ENCODE assay signal across 8 mouse cellular contexts in the genomic region with DNA sequence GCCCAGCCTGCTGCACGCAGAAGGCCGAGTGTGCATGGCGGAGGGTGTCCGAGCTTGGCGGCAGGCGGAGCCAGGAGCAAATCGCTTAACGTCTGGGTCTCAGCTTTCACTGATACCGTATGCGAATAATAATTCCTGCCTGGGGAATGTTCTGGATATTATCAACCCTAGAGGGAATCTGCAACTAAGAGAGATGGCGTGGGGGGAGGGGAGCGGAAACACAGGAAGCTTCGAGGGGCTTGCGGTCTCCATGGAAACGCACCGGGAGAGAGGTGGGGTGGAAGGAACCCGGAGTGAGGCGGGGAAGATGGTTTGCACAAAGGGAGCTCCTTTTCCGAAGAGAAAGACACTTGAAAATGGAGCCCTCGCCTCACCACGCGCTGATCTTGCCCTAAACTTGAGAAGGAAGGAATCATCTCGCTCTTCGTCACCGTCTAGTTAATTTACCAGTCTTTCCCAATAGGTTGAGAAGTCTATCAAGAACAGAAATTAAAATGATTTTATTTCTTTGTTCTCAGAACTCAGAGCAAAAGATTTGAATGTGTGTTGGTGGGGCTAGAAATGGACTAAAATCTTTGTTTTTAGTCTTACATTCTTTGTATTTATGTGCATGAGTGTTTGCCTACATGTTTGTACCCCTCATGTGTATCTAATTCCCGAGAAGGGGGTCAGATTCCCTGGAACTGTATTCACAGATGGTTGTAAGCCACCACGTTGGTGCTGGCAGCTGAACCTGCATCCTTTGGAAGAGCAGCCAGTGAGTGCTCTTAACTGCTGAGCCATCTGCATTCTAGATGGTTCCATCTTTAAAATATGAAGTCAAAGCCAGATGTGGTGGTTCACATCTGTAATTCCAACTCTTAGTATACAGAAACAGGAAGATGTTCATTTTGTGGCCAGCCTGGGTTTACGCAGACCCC. TPM values are rescaled to one million over a fixed set of nuclear protein-coding genes. Genes with fewer than 3 reads are reported as not detected.
DNase-seq lines count a peak whose midpoint lies in the region; ATAC-seq lines count a peak whose summit lies in the region.

No protein-coding gene starts in this region.

- peak overlapping the region; percentile 42 for H3K4me2 ChIP-seq in forebrain, embryonic 15.5 days (replicated peaks)
- peak overlapping the region; percentile 35 for H3K4me2 ChIP-seq in hindbrain, embryonic 12.5 days (replicated peaks)
- H3K4me2 ChIP-seq in midbrain, embryonic 12.5 days (replicated peaks) = peak overlapping the region; percentile 21; the same call in 1 of the 2 replicates

- no peaks in the 10 kb centered on the region for H3K36me3 ChIP-seq in forebrain, embryonic 15.5 days
- H3K36me3 ChIP-seq in hindbrain, embryonic 12.5 days = no peaks in the 10 kb centered on the region
- H3K36me3 ChIP-seq in limb, embryonic 10.5 days = no peaks in the 10 kb centered on the region
- H3K36me3 ChIP-seq in midbrain, embryonic 12.5 days = no peaks in the 10 kb centered on the region

- H3K27me3 ChIP-seq in forebrain, embryonic 15.5 days = no peaks in the 10 kb centered on the region
- no peaks in the 10 kb centered on the region for H3K27me3 ChIP-seq in hindbrain, embryonic 12.5 days
- no peaks in the 10 kb centered on the region for H3K27me3 ChIP-seq in limb, embryonic 10.5 days (ENCODE audit: low read depth, poor library complexity, severe bottlenecking)
- no peaks in the 10 kb centered on the region; the same call in 1 of the 2 replicates for H3K27me3 ChIP-seq in midbrain, embryonic 12.5 days

- peak; percentile 90 for ATAC-seq in forebrain, embryonic 15.5 days (replicated peaks)
- peak; percentile 88 for ATAC-seq in hindbrain, embryonic 12.5 days (ENCODE audit: low FRiP score)
- peak; percentile 83 for ATAC-seq in midbrain, embryonic 12.5 days (ENCODE audit: low FRiP score, low read depth)

- DNase-seq in urinary bladder, postnatal 14 days (ENCODE audit: low spot score) = peak; percentile 24
- DNase-seq in urinary bladder, adult 18-20 months (ENCODE audit: low spot score in 2 of 2) = no peak
- DNase-seq in limb, embryonic 10.5 days (ENCODE audit: low spot score) = peak; percentile 93
- DNase-seq in telencephalon, adult 2 months (ENCODE audit: low read depth, low spot score) = peak; percentile 36
- no peak for DNase-seq in gastrocnemius, adult 8-10 months (ENCODE audit: low spot score in 2 of 2)

- H3K4me1 ChIP-seq in forebrain, embryonic 15.5 days = peaks cover 55% of the 10 kb centered on the region
- peaks cover 62% of the 10 kb centered on the region for H3K4me1 ChIP-seq in hindbrain, embryonic 12.5 days
- H3K4me1 ChIP-seq in limb, embryonic 10.5 days = peaks cover 91% of the 10 kb centered on the region
- peaks cover 58% of the 10 kb centered on the region for H3K4me1 ChIP-seq in midbrain, embryonic 12.5 days

- WGBS in forebrain, embryonic 15.5 days = 5% methylated on average over 28 of the region's 28 CpGs
- 6% methylated on average over 28 of the region's 28 CpGs for WGBS in hindbrain, embryonic 12.5 days
- WGBS in limb, embryonic 10.5 days = 7% methylated on average over 28 of the region's 28 CpGs
- 5% methylated on average over 28 of the region's 28 CpGs for WGBS in midbrain, embryonic 12.5 days

- H3K9ac ChIP-seq in forebrain, embryonic 15.5 days (replicated peaks) = peak overlapping the region; percentile 46
- H3K9ac ChIP-seq in hindbrain, embryonic 12.5 days = peak overlapping the region; percentile 27; the same call in 1 of the 2 replicates
- H3K9ac ChIP-seq in midbrain, embryonic 12.5 days (replicated peaks) = 0 out of 2 replicates have a peak overlapping the region, but pooled peaks have one; percentile 8

- H3K9me3 ChIP-seq in forebrain, embryonic 15.5 days = no peaks in the 10 kb centered on the region
- H3K9me3 ChIP-seq in hindbrain, embryonic 12.5 days (replicated peaks) = no peaks in the 10 kb centered on the region
- H3K9me3 ChIP-seq in limb, embryonic 10.5 days (replicated peaks) = no peaks in the 10 kb centered on the region
- no peaks in the 10 kb centered on the region for H3K9me3 ChIP-seq in midbrain, embryonic 12.5 days

- peak overlapping the region; percentile 27 for H3K4me3 ChIP-seq in forebrain, embryonic 15.5 days
- no peak overlapping the region for H3K4me3 ChIP-seq in hindbrain, embryonic 12.5 days
- H3K4me3 ChIP-seq in limb, embryonic 10.5 days = peak overlapping the region; percentile 23
- H3K4me3 ChIP-seq in midbrain, embryonic 12.5 days = peak overlapping the region; percentile 4; the same call in 1 of the 2 replicates

- H3K27ac ChIP-seq in forebrain, embryonic 15.5 days (replicated peaks) = peak overlapping the region; percentile 98
- H3K27ac ChIP-seq in hindbrain, embryonic 12.5 days = peak overlapping the region; percentile 96
- peak overlapping the region; percentile 91 for H3K27ac ChIP-seq in limb, embryonic 10.5 days
- peak overlapping the region; percentile 95 for H3K27ac ChIP-seq in midbrain, embryonic 12.5 days (replicated peaks)

RNA-seq across cellular contexts. Expression of a gene that starts 22.8 kb away (rescaled TPM):
- 0.79 and 1.7 TPM in 2 replicates for polyA plus RNA-seq in forebrain, embryonic 15.5 days (2015; fragmentation: Nextera tagmentation; extraction: Ambion mirVana)
- 3.5 and 5.2 TPM in 2 replicates for polyA plus RNA-seq in hindbrain, embryonic 12.5 days (2016; fragmentation: Nextera tagmentation; extraction: Ambion mirVana)
- 1.5 and 5.6 TPM in 2 replicates for polyA plus RNA-seq in limb, embryonic 10.5 days (2016; fragmentation: Nextera tagmentation; extraction: Ambion mirVana)
- 1.7 and 2.0 TPM in 2 replicates for polyA plus RNA-seq in midbrain, embryonic 12.5 days (2016; fragmentation: Nextera tagmentation; extraction: Ambion mirVana)
- not detected for total RNA-seq in gastrocnemius, adult 8-10 months (2022)

RNA-seq across cellular contexts. Expression of a gene that starts 32.5 kb away (rescaled TPM):
- polyA plus RNA-seq in forebrain, embryonic 15.5 days (2015; fragmentation: Nextera tagmentation; extraction: Ambion mirVana) = 47.1 and 48.9 TPM in 2 replicates
- polyA plus RNA-seq in hindbrain, embryonic 12.5 days (2016; fragmentation: Nextera tagmentation; extraction: Ambion mirVana) = 46.6 and 56.9 TPM in 2 replicates
- 68.2 and 71.3 TPM in 2 replicates for polyA plus RNA-seq in limb, embryonic 10.5 days (2016; fragmentation: Nextera tagmentation; extraction: Ambion mirVana)
- 50.4 and 57.5 TPM in 2 replicates for polyA plus RNA-seq in midbrain, embryonic 12.5 days (2016; fragmentation: Nextera tagmentation; extraction: Ambion mirVana)
- 10 to 100 TPM; 26.4 to 40.8 (median 33.7) TPM for total RNA-seq in gastrocnemius, adult 8-10 months (2022)

RNA-seq across cellular contexts. Expression of a gene that starts 46.4 kb away (rescaled TPM):
- polyA plus RNA-seq in forebrain, embryonic 15.5 days (2015; fragmentation: Nextera tagmentation; extraction: Ambion mirVana) = 25.3 and 28.2 TPM in 2 replicates
- 58.2 and 59.8 TPM in 2 replicates for polyA plus RNA-seq in hindbrain, embryonic 12.5 days (2016; fragmentation: Nextera tagmentation; extraction: Ambion mirVana)
- polyA plus RNA-seq in limb, embryonic 10.5 days (2016; fragmentation: Nextera tagmentation; extraction: Ambion mirVana) = 40.6 and 44.3 TPM in 2 replicates
- 39.3 and 54.2 TPM in 2 replicates for polyA plus RNA-seq in midbrain, embryonic 12.5 days (2016; fragmentation: Nextera tagmentation; extraction: Ambion mirVana)
- total RNA-seq in gastrocnemius, adult 8-10 months (2022) = 10 to 100 TPM in 1 of 4 experiments, 1 to 10 TPM in 3; 5.0 to 11.8 (median 5.7) TPM

RNA-seq across cellular contexts. Expression of a gene that starts 59.5 kb away (rescaled TPM):
- 31.0 and 32.8 TPM in 2 replicates for polyA plus RNA-seq in forebrain, embryonic 15.5 days (2015; fragmentation: Nextera tagmentation; extraction: Ambion mirVana)
- polyA plus RNA-seq in hindbrain, embryonic 12.5 days (2016; fragmentation: Nextera tagmentation; extraction: Ambion mirVana) = 31.9 and 32.2 TPM in 2 replicates
- polyA plus RNA-seq in limb, embryonic 10.5 days (2016; fragmentation: Nextera tagmentation; extraction: Ambion mirVana) = 11.9 and 13.6 TPM in 2 replicates
- polyA plus RNA-seq in midbrain, embryonic 12.5 days (2016; fragmentation: Nextera tagmentation; extraction: Ambion mirVana) = 33.9 and 40.5 TPM in 2 replicates
- 10 to 100 TPM; 58.6 to 67.0 (median 65.0) TPM for total RNA-seq in gastrocnemius, adult 8-10 months (2022)

Comparison
In these comparisons a context has a peak if more than half of its experiments do, and no peak if none do; other contexts are left out.
1. DNase-seq: peak in urinary bladder, postnatal 14 days (single experiment), limb, embryonic 10.5 days (single experiment) and telencephalon, adult 2 months (single experiment); none in urinary bladder, adult 18-20 months (0 of 2) and gastrocnemius, adult 8-10 months (0 of 2).
2. Peak in every context shown above with its lines, with median percentiles within 50 percentile points of each other: ATAC-seq, H3K27ac ChIP-seq, H3K4me2 ChIP-seq and H3K9ac ChIP-seq.